Mouse (Mus musculus): ENCODE data around the gene Ncdn. TPM values are rescaled to one million over a fixed set of nuclear protein-coding genes. Genes with fewer than 3 reads are reported as not detected.

The Ncdn gene
- total and polyA plus RNA-seq, 3 experiments = 27.3 to 36.2 TPM; not detected in 1

- Histone ChIP-seq H3K4me1 (ENCODE audit: control insufficient read depth in 1 of 2, insufficient read depth in 2 of 2, low read length in 2 of 2) (peaks cover 0 to 4% of the 10 kb centered on the region in 2 experiments; a peak in 1 of 4 replicates), H3K9me3 (replicated peaks; ENCODE audit: insufficient read depth, low read length) (no peaks in the 10 kb centered on the region), H3K79me2 (ENCODE audit: control insufficient read depth, insufficient read depth, low read length, poor library complexity) (no peaks in the 10 kb centered on the region), H3K27me3 (ENCODE audit: control insufficient read depth in 1 of 2, insufficient read depth in 2 of 2, low read length in 2 of 2) (no peaks in the 10 kb centered on the region), H3K36me3 (ENCODE audit: control insufficient read depth in 1 of 2, insufficient read depth in 2 of 2, low read length in 2 of 2) (peaks cover 0 to 5% of the 10 kb centered on the region in 2 experiments; a peak in 2 of 4 replicates), H3K27ac (ENCODE audit: control insufficient read depth, low read depth, low read length) (no peak overlapping the region), H3K4me3 (ENCODE audit: control insufficient read depth in 1 of 2, insufficient read depth in 1 of 2, low read depth in 2 of 2, low read length in 2 of 2) (no peak overlapping the region), H3K9ac (ENCODE audit: control insufficient read depth, low read depth, low read length, poor library complexity, severe bottlenecking) (no peak overlapping the region)
- no peak for TF ChIP-seq NELFE (IDR thresholded peaks at IDR 0.05; ENCODE audit: low read depth, low read length)
- TF ChIP-seq ETS1 (IDR thresholded peaks at IDR 0.05; ENCODE audit: low read depth, low read length) = no peak
- no peak for TF ChIP-seq MYC (IDR thresholded peaks at IDR 0.05; ENCODE audit: low read depth, low read length)
- no peak for TF ChIP-seq HCFC1 (IDR thresholded peaks at IDR 0.05; ENCODE audit: low read depth, low read length)
- no peak for TF ChIP-seq TBP (IDR thresholded peaks at IDR 0.05; ENCODE audit: low read depth, low read length)
- no peak for TF ChIP-seq KAT2A (conservative IDR thresholded peaks at IDR 0.05; ENCODE audit: low read depth, low read length)
- TF ChIP-seq EP300 (IDR thresholded peaks at IDR 0.05; ENCODE audit: low read depth in 1 of 2, low read length in 2 of 2) = no peak
- TF ChIP-seq SIN3A (IDR thresholded peaks at IDR 0.05; ENCODE audit: low read length) = no peak
- TF ChIP-seq UBTF (IDR thresholded peaks at IDR 0.05; ENCODE audit: borderline replicate concordance, insufficient read depth, low read depth, low read length) = no peak
- TF ChIP-seq GATA1 (IDR thresholded peaks at IDR 0.05; ENCODE audit: low read depth, low read length) = no peak
- TF ChIP-seq SMC3 (IDR thresholded peaks at IDR 0.05; ENCODE audit: low read depth, low read length) = no peak
- DNase-seq (ENCODE audit: low read depth, low spot score) = no peak
Measured at GRCm38 (mm10) chr4:126779148-126779581, 25.9 kb upstream of the Ncdn start.

- DNase-seq (ENCODE audit: low read depth, low spot score) = no peak
- no peak overlapping the region for H3K27ac ChIP-seq (ENCODE audit: control insufficient read depth, low read depth, low read length)
- H3K27me3 ChIP-seq (ENCODE audit: control insufficient read depth in 1 of 2, insufficient read depth in 2 of 2, low read length in 2 of 2) = no peaks in the 10 kb centered on the region
- H3K79me2 ChIP-seq (ENCODE audit: control insufficient read depth, insufficient read depth, low read length, poor library complexity) = no peaks in the 10 kb centered on the region
- H3K36me3 ChIP-seq (ENCODE audit: control insufficient read depth in 1 of 2, insufficient read depth in 2 of 2, low read length in 2 of 2) = peaks cover 0 to 21% of the 10 kb centered on the region in 2 experiments; a peak in 2 of 4 replicates
- peaks cover 9 to 11% of the 10 kb centered on the region in 2 experiments for H3K4me1 ChIP-seq (ENCODE audit: control insufficient read depth in 1 of 2, insufficient read depth in 2 of 2, low read length in 2 of 2)
- H3K4me3 ChIP-seq (ENCODE audit: control insufficient read depth in 1 of 2, insufficient read depth in 1 of 2, low read depth in 2 of 2, low read length in 2 of 2) = no peak overlapping the region
- H3K9me3 ChIP-seq (replicated peaks; ENCODE audit: insufficient read depth, low read length) = no peaks in the 10 kb centered on the region
- no peak for TF ChIP-seq KAT2A (conservative IDR thresholded peaks at IDR 0.05; ENCODE audit: low read depth, low read length)
- no peak for TF ChIP-seq HCFC1 (IDR thresholded peaks at IDR 0.05; ENCODE audit: low read depth, low read length)
- no peak for TF ChIP-seq POLR2AphosphoS5 (IDR thresholded peaks at IDR 0.05; ENCODE audit: borderline replicate concordance, low read depth, low read length)
- no peak for TF ChIP-seq ELF1 (IDR thresholded peaks at IDR 0.05; ENCODE audit: low read depth, low read length)
- TF ChIP-seq MAZ (IDR thresholded peaks at IDR 0.05; ENCODE audit: low read depth, low read length) = no peak
- no peak overlapping the region for H3K9ac ChIP-seq (ENCODE audit: control insufficient read depth, low read depth, low read length, poor library complexity, severe bottlenecking)
Measured at GRCm38 (mm10) chr4:126775182-126775581, 21.9 kb upstream of the Ncdn start.

DNA sequence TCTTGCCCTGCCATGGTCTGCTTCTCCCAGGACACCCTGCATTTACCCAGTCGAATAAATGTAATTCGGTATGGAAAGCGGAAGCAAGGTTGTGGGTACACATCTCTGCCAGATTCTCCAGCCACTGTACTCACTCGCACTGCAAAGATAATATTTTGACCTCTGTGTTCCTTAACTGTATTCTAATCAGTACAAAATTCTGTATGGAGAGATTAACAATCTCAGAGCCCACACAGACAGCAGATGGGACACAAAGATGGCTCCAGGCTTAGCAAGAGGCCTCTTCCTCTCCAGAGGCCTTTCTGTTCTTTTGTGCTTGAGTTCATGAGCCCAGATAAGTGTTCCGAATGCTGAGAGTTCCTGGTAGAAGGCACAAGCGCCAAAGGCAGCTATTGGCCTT lies 20.6 kb upstream of the Ncdn start:
- peaks cover 9 to 19% of the 10 kb centered on the region in 2 experiments for H3K4me1 ChIP-seq (ENCODE audit: control insufficient read depth in 1 of 2, insufficient read depth in 2 of 2, low read length in 2 of 2)
- H3K27me3 ChIP-seq (ENCODE audit: control insufficient read depth in 1 of 2, insufficient read depth in 2 of 2, low read length in 2 of 2) = no peaks in the 10 kb centered on the region
- H3K9ac ChIP-seq (ENCODE audit: control insufficient read depth, low read depth, low read length, poor library complexity, severe bottlenecking) = no peak overlapping the region
- H3K27ac ChIP-seq (ENCODE audit: control insufficient read depth, low read depth, low read length) = no peak overlapping the region
- peaks cover 0 to 24% of the 10 kb centered on the region in 2 experiments; a peak in 2 of 4 replicates for H3K36me3 ChIP-seq (ENCODE audit: control insufficient read depth in 1 of 2, insufficient read depth in 2 of 2, low read length in 2 of 2)
- no peaks in the 10 kb centered on the region for H3K79me2 ChIP-seq (ENCODE audit: control insufficient read depth, insufficient read depth, low read length, poor library complexity)
- no peak for DNase-seq (ENCODE audit: low read depth, low spot score)
- H3K9me3 ChIP-seq (replicated peaks; ENCODE audit: insufficient read depth, low read length) = no peaks in the 10 kb centered on the region
- TF ChIP-seq CHD2 (IDR thresholded peaks at IDR 0.05; ENCODE audit: low read length) (no peak), POLR2A (IDR thresholded peaks at IDR 0.05; ENCODE audit: control insufficient read depth in 1 of 2, insufficient read depth in 1 of 2, low read depth in 1 of 2, low read length in 2 of 2, poor library complexity in 1 of 2) (no peak), GATA1 (IDR thresholded peaks at IDR 0.05; ENCODE audit: low read depth, low read length) (0 out of 2 replicates have a peak, but pooled peaks have one; percentile 21), TCF12 (IDR thresholded peaks at IDR 0.05; ENCODE audit: low read depth, low read length) (0 out of 2 replicates have a peak, but pooled peaks have one; percentile 4), EP300 (IDR thresholded peaks at IDR 0.05; ENCODE audit: low read depth in 1 of 2, low read length in 2 of 2) (0 out of 4 replicates have a peak, but pooled peaks of 1 of the 2 experiments have one; percentile 7), RCOR1 (IDR thresholded peaks at IDR 0.05; ENCODE audit: low read depth, low read length) (peak; percentile 51; the same call in 1 of the 2 replicates), USF1 (IDR thresholded peaks at IDR 0.05; ENCODE audit: low read depth, low read length) (no peak)
- H3K4me3 ChIP-seq (ENCODE audit: control insufficient read depth in 1 of 2, insufficient read depth in 1 of 2, low read depth in 2 of 2, low read length in 2 of 2) = no peak overlapping the region

Measured in MEL (cell line).